Mouse (Mus musculus): ENCODE results near the gene Igbp1b. TPM values are rescaled to one million over a fixed set of nuclear protein-coding genes. Genes with fewer than 3 reads are reported as not detected.

Igbp1b gene
- polyA plus RNA-seq, 1 experiment from 2014 or later = 0.12 TPM

Other genes starting within 250 kb of the Igbp1b start
- 26.2 and 29.4 TPM in 2 replicates for gene Lmo3, start 76.6 kb downstream of the Igbp1b start, polyA plus RNA-seq (2014; fragmentation: Nextera tagmentation; extraction: Ambion mirVana)